Mouse (Mus musculus) embryonic facial prominence, embryonic 11.5 days (tissue): ENCODE measurements at regions not wholly inside any gene's neighbourhood (a gene's known extent, or its start where the extent isn't known, plus 50 kb on each side); places are given as distances from the start of the nearest gene placed in this dataset.
A peak's percentile ranks its signal among the peaks of the same experiment; 100 is the strongest.

Source experiments
- ATAC-seq: fragments of 200-750 bp; cut with Nextera tagmentation; replicated peaks from 2 replicates; pipeline ENCODE4 v1.8.0; 2017; ENCODE audit warnings: low read depth; ENCODE audit not compliant: insufficient number of reproducible peaks, low FRiP score, low TSS enrichment
- DNase-seq: peaks from one replicate; pipeline ENCODE4 v3.0.0-alpha.2; 2015; ENCODE audit warnings: low spot score
- H3K27ac ChIP-seq: fragments of 300-500 bp; sonication (generic); replicated peaks from 2 replicates; pipeline ENCODE4 v1.5.1; 2014; ENCODE audit warnings: mild to moderate bottlenecking, low read depth, low read length, control low read depth
- H3K27me3 ChIP-seq: fragments of 300-500 bp; sonication (generic); 2 replicates; pipeline ENCODE4 v1.6.1; 2014; ENCODE audit warnings: mild to moderate bottlenecking, low read length, moderate library complexity, mixed read lengths; ENCODE audit not compliant: control insufficient read depth, insufficient read depth
- H3K36me3 ChIP-seq: fragments of 300-500 bp; sonication (generic); replicated peaks from 2 replicates; pipeline ENCODE4 v1.6.1; 2014; ENCODE audit warnings: low read depth, mild to moderate bottlenecking, low read length, moderate library complexity, mixed read lengths; ENCODE audit not compliant: control insufficient read depth, insufficient read depth
- H3K4me1 ChIP-seq: fragments of 300-500 bp; sonication (generic); 2 replicates; pipeline ENCODE4 v1.6.1; 2014; ENCODE audit warnings: low read length, mixed read lengths; ENCODE audit not compliant: control insufficient read depth, insufficient read depth
- H3K4me2 ChIP-seq: fragments of 300-500 bp; sonication (generic); 2 replicates; pipeline ENCODE4 v1.6.1; 2014; ENCODE audit warnings: low read depth, mild to moderate bottlenecking, control low read depth, low read length, moderate library complexity
- H3K4me3 ChIP-seq: fragments of 300-500 bp; sonication (generic); 2 replicates; pipeline ENCODE4 v1.5.1; 2014; ENCODE audit warnings: low read depth, low read length, control low read depth
- H3K9ac ChIP-seq: fragments of 300-500 bp; sonication (generic); replicated peaks from 2 replicates; pipeline ENCODE4 v1.6.1; 2014; ENCODE audit warnings: mild to moderate bottlenecking, control low read depth, low read length
- H3K9me3 ChIP-seq: fragments of 300-500 bp; sonication (generic); replicated peaks from 2 replicates; pipeline ENCODE4 v1.6.1; 2016; ENCODE audit warnings: mild to moderate bottlenecking, low read length, inconsistent platforms, mixed read lengths; ENCODE audit not compliant: control insufficient read depth
- WGBS: fragments of 180-500 bp; shearing (Covaris S2); extraction: QIAGEN DNeasy Blood & Tissue Kit; methylation state at CpG from one replicate; pipeline ENCODE4 v1.1.7; 2014; 5-methylcytosine and 5-hydroxymethylcytosine counted together

DNA sequence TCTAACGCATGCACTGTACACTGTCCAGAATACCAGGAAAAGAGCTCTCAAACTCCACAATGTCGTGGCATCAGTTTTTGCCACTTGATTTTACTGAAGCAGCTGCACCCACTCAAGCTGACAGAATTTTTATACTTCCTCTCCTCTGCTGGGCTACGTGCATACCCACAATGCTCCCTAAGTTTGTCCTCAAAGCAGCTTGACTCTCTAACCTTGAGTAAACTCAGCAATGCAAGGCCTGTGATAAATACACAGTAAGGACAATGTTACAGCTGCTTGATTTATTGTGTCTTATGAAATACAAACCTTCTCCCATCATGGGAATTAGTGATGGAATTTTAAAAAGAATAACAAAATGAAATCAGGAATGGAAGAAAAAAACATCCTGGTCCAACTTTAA is 129.7 kb downstream of the Trmt11 start:
- no peak overlapping the region for H3K9ac ChIP-seq
- H3K4me3 ChIP-seq: no peak overlapping the region
- H3K27me3 ChIP-seq: no peaks in the 10 kb centered on the region
- WGBS: 75% methylated on average over 3 of the region's 3 CpGs
- DNase-seq: no peak
- H3K9me3 ChIP-seq: no peaks in the 10 kb centered on the region
- H3K4me1 ChIP-seq: no peaks in the 10 kb centered on the region
- no peak overlapping the region for H3K27ac ChIP-seq
- H3K36me3 ChIP-seq: no peaks in the 10 kb centered on the region
- H3K4me2 ChIP-seq: no peak overlapping the region
- ATAC-seq: no peak

GRCm38 (mm10) chr10:30450616-30451015 is 149.9 kb downstream of the Trmt11 start:
- WGBS: 88% methylated on average over 4 of the region's 4 CpGs
- no peak overlapping the region for H3K4me2 ChIP-seq
- H3K9ac ChIP-seq: no peak overlapping the region
- no peaks in the 10 kb centered on the region for H3K9me3 ChIP-seq
- DNase-seq (no peak), ATAC-seq (no peak)
- no peaks in the 10 kb centered on the region for H3K27me3 ChIP-seq
- no peaks in the 10 kb centered on the region for H3K4me1 ChIP-seq
- H3K36me3 ChIP-seq: no peaks in the 10 kb centered on the region
- H3K4me3 ChIP-seq: no peak overlapping the region
- H3K27ac ChIP-seq: no peak overlapping the region

DNA sequence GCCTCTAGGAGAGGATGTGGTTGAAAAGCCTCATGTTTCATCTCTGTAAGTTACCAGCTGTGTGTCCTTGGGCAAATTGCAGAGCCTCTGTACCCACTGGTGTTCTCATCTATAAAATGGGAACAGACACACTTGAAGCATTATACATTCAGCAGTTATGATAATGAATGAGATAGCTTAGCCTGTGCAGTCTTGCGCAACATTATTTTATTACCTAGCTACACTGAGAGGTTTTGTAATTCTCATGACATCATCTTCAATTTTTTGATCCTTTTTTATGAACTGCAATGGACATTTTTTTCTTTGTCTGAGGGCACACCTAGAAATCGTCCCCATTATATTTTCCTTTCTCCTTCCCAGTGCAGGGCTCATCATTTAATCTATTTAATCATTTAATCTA is 153.5 kb downstream of the Trmt11 start:
- Histone ChIP-seq H3K4me1 (no peaks in the 10 kb centered on the region), H3K9ac (no peak overlapping the region), H3K4me2 (no peak overlapping the region), H3K27ac (no peak overlapping the region), H3K9me3 (no peaks in the 10 kb centered on the region), H3K4me3 (no peak overlapping the region), H3K36me3 (no peaks in the 10 kb centered on the region), H3K27me3 (no peaks in the 10 kb centered on the region)
- DNase-seq: no peak
- WGBS: 82% methylated on average over 2 of the region's 2 CpGs
- ATAC-seq: no peak

- Histone ChIP-seq H3K9ac (no peak overlapping the region), H3K4me2 (no peak overlapping the region), H3K27ac (no peak overlapping the region), H3K4me1 (no peaks in the 10 kb centered on the region), H3K4me3 (no peak overlapping the region), H3K9me3 (no peaks in the 10 kb centered on the region), H3K27me3 (no peaks in the 10 kb centered on the region), H3K36me3 (no peaks in the 10 kb centered on the region)
- ATAC-seq (no peak), DNase-seq (no peak)
- WGBS: 76% methylated on average over 1 of the region's 1 CpGs
These were observed 154.0 kb downstream of the Trmt11 start for GRCm38 (mm10) chr10:30446572-30446971.

DNA sequence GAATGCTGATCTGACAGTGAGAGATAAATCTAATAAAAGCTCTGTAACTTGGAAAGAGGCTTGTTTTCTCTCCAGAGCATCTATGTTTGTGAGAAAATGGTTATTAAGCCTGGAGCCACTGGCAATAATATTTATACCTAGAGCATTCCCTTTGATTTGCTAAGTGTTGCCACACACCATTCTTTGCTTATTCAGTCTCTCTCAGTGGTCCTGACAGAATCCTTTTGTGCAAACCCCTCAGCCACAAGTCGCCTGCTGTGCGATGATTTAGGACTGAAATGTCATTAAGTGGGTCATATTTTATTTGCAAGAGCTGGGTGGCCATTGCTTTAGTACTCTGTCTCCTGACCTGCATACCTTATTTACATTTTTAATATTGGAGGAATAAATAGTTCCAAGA is 160.7 kb downstream of the Trmt11 start:
- WGBS: 68% methylated on average over 2 of the region's 2 CpGs

DNA sequence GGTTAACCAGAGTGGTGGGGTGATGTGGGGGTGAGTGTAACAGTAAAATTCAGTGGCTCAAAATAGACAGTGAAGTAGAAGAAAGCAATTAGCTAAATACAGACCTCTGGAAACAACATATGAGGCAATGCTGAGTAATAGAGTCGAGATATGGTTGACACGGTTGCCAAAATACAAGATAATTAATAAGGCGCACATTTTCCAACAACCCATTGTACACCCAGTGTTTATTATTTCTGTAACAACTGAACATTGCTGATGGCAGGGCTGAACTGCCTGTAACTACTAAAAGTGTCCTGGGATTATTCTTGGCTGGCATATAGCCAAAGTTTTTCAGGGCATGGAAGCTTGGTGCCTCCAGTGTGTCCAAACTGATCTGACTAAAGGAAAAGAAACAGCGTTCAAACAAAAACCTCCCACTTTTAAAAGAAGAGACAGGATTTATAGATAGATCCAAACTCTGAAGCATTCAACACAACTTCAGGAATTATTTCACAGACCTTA is 174.1 kb downstream of the Trmt11 start:
- no peak overlapping the region for H3K4me2 ChIP-seq
- 88% methylated on average over 4 of the region's 4 CpGs for WGBS
- no peak overlapping the region for H3K4me3 ChIP-seq
- H3K9ac ChIP-seq: no peak overlapping the region
- H3K4me1 ChIP-seq: no peaks in the 10 kb centered on the region
- no peaks in the 10 kb centered on the region for H3K36me3 ChIP-seq
- no peaks in the 10 kb centered on the region for H3K9me3 ChIP-seq
- ATAC-seq (no peak), DNase-seq (no peak)
- no peaks in the 10 kb centered on the region for H3K27me3 ChIP-seq
- H3K27ac ChIP-seq: no peak overlapping the region

More for the DNA sequence above, 160.7 kb downstream of the Trmt11 start:
- no peak overlapping the region for H3K4me3 ChIP-seq
- DNase-seq: no peak
- ATAC-seq: no peak
- H3K4me1 ChIP-seq: no peaks in the 10 kb centered on the region
- H3K4me2 ChIP-seq: no peak overlapping the region
- no peak overlapping the region for H3K27ac ChIP-seq
- no peak overlapping the region for H3K9ac ChIP-seq
- H3K9me3 ChIP-seq: no peaks in the 10 kb centered on the region
- H3K27me3 ChIP-seq: no peaks in the 10 kb centered on the region
- no peaks in the 10 kb centered on the region for H3K36me3 ChIP-seq

DNA sequence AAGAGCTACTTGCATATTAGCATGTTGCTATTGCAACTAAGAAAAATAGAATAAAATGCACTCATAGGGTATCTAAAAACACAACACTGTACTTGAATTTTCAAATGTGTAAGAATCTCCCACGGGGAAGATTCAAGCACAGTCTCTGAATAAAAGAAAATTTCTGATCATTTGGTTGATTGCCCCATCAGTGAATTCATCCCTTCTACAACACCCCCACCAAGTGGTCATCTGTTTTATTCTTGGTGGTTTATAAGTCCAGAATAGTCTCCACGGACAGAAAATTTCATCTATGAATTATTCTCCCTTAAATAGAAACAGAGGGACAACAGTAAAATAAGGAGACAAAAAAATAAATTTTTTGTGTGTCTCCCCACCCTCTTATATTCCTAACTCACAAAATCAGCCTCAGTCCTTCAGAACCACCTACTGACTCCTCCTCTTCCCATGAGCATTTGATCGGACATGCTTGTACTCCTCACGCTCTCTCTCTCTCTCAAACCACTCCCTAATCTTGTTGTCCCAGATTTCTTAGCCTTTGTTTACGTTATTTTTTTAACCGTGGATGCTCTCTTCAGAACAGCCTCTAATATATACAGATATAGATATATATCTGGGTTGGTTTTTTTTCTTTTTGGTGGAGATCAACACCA is 181.0 kb downstream of the Trmt11 start:
- DNase-seq (peak; percentile 64), ATAC-seq (no peak)

DNA sequence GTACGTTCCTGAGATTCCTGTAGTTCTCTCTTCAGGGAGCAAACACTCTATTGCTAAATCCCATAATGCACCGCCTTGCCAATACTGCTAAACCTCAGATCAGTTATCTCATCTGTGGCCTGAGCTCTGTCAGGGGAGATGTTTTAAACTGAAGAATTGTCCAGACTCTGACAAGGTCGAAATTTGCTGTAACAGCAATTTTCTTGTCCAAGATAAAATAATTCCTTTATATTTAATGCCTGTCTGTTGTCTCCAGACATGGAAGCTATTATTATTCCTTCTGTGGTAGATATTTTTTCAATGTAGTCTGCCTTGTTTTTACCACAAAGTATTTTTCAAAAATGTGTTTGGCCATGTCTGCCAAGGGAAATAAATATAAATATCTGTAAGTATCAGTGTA is 184.2 kb downstream of the Trmt11 start:
- ATAC-seq (no peak), DNase-seq (no peak)
- Histone ChIP-seq H3K9me3 (no peaks in the 10 kb centered on the region), H3K9ac (no peak overlapping the region), H3K4me2 (no peak overlapping the region), H3K36me3 (no peaks in the 10 kb centered on the region), H3K4me1 (no peaks in the 10 kb centered on the region), H3K27ac (no peak overlapping the region), H3K4me3 (no peak overlapping the region), H3K27me3 (no peaks in the 10 kb centered on the region)
- 71% methylated on average over 3 of the region's 3 CpGs for WGBS

More for the DNA sequence above, 181.0 kb downstream of the Trmt11 start:
- Histone ChIP-seq H3K27me3 (no peaks in the 10 kb centered on the region), H3K9ac (no peak overlapping the region), H3K4me2 (no peak overlapping the region), H3K4me1 (no peaks in the 10 kb centered on the region), H3K27ac (no peak overlapping the region), H3K4me3 (no peak overlapping the region), H3K36me3 (no peaks in the 10 kb centered on the region), H3K9me3 (no peaks in the 10 kb centered on the region)
- WGBS: 44% methylated on average over 6 of the region's 6 CpGs
